Mouse (Mus musculus) hematopoietic stem cell, adult 5-6 weeks (primary cell): Measurements from ENCODE around the gene Lnx2. TPM values are rescaled to one million over a fixed set of nuclear protein-coding genes. Genes with fewer than 3 reads are reported as not detected.

Experiments used
- ATAC-seq, 2 experiments: fragments of 125-278 bp in 1 of 2; replicated peaks in 1 of 2; 2 replicates each; pipeline ENCODE4 v1.8.0; 2016 to 2017; ENCODE audit warnings: inconsistent platforms in 2 of 2, mild to moderate bottlenecking in 2 of 2, moderate number of reproducible peaks in 2 of 2, low read depth in 1 of 2, moderate TSS enrichment in 1 of 2; ENCODE audit not compliant: low FRiP score in 2 of 2, poor library complexity in 2 of 2, severe bottlenecking in 2 of 2, insufficient read depth in 1 of 2, low TSS enrichment in 1 of 2
- total RNA-seq: library from RNA; stranded (forward); fragments of 172-1452, 232-1000 nt; gene quantifications from 2 replicates; pipeline ENCODE4 v1.2.3, GENCODE M21; 2017

The Lnx2 gene
- total RNA-seq, 1 experiment from 2014 or later, result 3.6 TPM

- no peak for ATAC-seq
These were observed 9.0 kb upstream of the Lnx2 start for GRCm38 (mm10) chr5:147085201-147085894.

GRCm38 (mm10) chr5:147078110-147078900 is 1.9 kb upstream of the Lnx2 start:
- ATAC-seq, result no peak

DNA sequence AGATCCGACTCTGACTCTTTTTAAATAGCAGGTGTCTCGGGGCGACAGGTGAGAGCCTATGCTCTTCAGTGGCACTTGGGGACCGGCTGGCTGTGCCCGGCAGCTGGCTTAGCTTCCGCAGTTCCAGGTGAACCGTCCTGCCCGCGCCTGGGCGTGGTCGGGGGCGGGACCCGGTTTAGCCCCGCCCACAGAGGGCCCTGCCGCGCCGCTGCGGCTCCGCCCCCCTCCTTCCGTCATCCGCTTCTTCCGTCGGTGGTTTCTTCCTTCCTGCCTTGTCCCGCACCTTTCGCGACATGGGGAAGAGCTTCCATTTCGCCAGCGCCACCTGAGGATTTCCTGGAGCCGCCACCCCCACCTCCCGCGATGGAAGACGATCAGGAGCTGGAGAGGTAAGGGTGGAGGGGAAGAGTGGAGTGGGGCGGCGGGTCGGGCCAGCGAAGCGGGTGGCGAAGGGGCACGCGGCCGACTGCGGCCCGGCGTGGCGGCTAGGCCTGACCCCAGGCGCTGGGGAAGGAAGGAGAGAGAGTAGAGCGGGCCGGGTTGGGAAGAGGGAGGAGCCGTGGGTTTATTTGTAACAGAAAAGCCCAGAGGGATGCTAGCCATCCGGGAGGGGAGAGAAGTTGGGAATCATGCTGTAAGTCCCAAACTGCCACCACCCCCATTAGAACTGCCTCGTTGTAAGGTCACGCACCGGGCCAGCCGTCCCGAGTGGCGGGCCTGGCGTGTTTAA is 1.1 kb upstream of the Lnx2 start:
- ATAC-seq, result peak; percentile 60 to 72

- ATAC-seq, result 0 out of 4 replicates have a peak, but pooled peaks of 1 of the 2 experiments have one; percentile 4
These were observed 396 bp upstream of the Lnx2 start, which contains the start of gene Polr1d for GRCm38 (mm10) chr5:147076799-147077165. TSS of gene Polr1d (plus strand) at chr5:147077050.

GRCm38 (mm10) chr5:147075103-147076025 is 1.0 kb downstream of the Lnx2 start:
- ATAC-seq, result no peak

DNA sequence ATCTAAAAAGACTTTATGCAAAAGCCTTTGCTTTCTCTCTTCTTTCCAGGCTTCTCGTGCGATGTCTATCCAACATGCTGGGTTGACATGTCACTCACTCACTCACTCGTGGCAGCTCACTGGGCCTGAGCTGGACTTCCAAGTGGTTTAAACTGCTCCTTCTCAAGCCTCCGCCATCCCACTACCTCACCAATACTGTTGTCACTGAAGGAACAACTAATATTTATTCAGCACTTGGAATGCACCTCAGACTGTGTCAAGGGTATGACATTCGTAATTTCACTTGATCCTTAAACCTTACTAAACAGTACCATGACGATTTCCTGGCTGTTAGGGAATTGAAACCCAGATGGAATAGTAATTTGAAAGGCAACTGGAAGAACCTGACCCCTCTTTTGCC is 2.6 kb downstream of the Lnx2 start:
- no peak for ATAC-seq

DNA sequence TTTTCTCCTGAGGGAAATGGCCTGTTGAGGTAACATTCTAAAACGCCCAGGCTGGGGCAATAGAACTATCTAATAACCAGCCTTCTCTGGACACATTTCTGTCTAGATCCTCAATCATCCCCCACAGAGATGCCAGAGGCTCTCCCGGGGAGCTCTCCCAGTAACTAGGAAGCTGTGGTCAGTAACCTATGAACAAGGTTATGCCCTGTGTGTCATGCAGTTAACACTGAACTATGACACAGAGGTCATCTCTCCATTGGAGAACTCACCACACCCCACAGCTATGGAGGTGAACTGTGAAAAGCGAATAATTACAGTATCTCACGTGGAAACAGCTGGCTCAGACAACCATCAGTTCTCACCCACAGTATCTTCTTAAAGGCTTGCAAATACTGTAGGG is 4.5 kb downstream of the Lnx2 start:
- no peak for ATAC-seq

- ATAC-seq, result peak in 1 of 2 experiments; percentile 31; a peak in 1 of 4 replicates
These were observed 5.4 kb downstream of the Lnx2 start for GRCm38 (mm10) chr5:147070791-147071516.

DNA sequence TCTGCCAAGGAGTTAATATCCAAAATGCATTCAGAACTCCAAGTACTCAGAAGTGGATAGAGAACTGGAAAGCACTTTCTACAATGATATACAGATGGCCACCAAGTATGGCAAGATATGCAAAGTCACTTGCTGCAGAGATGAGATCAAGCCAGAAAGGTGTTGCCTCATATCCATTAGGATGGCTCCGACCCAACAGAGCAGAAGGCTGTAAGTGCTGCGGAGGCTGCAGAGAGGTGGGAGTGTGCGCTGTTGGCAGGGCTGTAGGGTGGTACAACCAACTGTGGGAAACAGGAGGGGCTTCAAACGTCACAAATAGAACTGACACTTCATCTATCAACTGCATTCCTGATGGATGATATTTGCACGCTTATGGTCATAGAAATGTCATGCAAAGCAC is 7.5 kb downstream of the Lnx2 start:
- no peak for ATAC-seq

- ATAC-seq, result no peak
These were observed 9.4 kb downstream of the Lnx2 start for GRCm38 (mm10) chr5:147066965-147067364.

DNA sequence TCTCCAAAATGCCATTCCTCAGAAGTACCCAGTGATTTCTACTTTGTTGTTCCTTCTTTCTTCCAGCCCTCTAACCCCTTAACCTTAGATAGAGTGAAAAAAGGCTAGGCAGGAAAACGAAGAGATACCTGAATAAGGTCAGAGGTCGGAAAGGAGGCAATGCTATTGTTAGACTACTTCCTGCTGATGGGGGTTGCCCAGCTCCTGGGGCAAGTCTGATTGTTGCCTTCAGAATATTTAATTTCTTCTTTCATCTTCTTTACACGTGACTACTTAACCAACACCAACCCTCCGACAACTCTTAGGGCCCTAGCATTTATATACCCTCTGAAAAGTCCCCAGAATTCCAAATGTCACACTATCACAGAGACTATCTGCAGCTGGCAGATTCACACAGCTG is 10.3 kb downstream of the Lnx2 start:
- ATAC-seq, result no peak

- no peak for ATAC-seq
These were observed 13.1 kb downstream of the Lnx2 start for GRCm38 (mm10) chr5:147063215-147063661.

- ATAC-seq, result peak in 1 of 2 experiments; percentile 50; a peak in 1 of 4 replicates
These were observed 16.4 kb downstream of the Lnx2 start for GRCm38 (mm10) chr5:147060024-147060423.

DNA sequence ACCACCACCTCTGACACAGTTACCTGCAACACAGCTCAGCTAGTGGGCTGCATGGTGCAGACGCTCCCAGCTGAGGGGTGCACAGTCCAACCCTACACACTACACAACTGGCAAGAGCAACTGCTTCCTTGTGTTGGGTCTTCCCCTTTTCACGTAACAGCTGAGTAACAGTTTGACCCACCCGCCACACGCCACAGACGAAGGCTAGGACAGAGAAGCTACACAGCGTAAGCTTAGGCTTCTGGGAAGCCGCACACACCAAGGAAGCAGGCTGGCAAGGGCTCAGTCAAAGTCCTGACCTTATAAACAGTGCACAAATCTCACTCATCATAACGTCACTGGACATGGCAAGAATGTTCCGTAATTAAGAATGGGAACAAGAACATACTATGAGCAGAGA is 17.1 kb downstream of the Lnx2 start:
- ATAC-seq, result peak in 1 of 2 experiments; percentile 30; a peak in 1 of 4 replicates

- no peak for ATAC-seq
These were observed 17.7 kb downstream of the Lnx2 start for GRCm38 (mm10) chr5:147058661-147059060.

GRCm38 (mm10) chr5:147057626-147058414 is 18.6 kb downstream of the Lnx2 start:
- no peak for ATAC-seq
